Mouse (Mus musculus) adrenal gland, postnatal 10 days (tissue): ENCODE measurements around the gene Olfml2a. TPM values are rescaled to one million over a fixed set of nuclear protein-coding genes. Genes with fewer than 3 reads are reported as not detected.

Experiments used
- DNase-seq: peaks from one replicate; pipeline ENCODE4 v3.0.0; 2021; ENCODE audit warnings: mixed read lengths
- total RNA-seq, 2 experiments: library from RNA; stranded (reverse); gene quantifications; 2 replicates each; pipeline ENCODE4 v1.2.3; 2021

Olfml2a gene
- total RNA-seq, 2 experiments from 2014 or later: 18.8 to 21.1 TPM

GRCm38 (mm10) chr2:39012768-39013279 is 81.0 kb downstream of the Olfml2a start:
- DNase-seq: no peak

Other genes starting within 250 kb of the Olfml2a start
- 100 to 1,000 TPM; 221 to 331 TPM for gene Nr5a1, start 217.4 kb upstream of the Olfml2a start, total RNA-seq
- 1 to 10 TPM; 4.6 to 7.4 TPM for gene Nr6a1, start 4.3 kb upstream of the Olfml2a start, total RNA-seq
- under 1 TPM; 0.21 to 0.27 TPM for gene Wdr38, start 65.5 kb downstream of the Olfml2a start, total RNA-seq
- 10 to 100 TPM; 59.7 to 61.2 TPM for gene Arpc5l, start 73.4 kb downstream of the Olfml2a start, total RNA-seq
- gene Rpl35, start 73.6 kb downstream of the Olfml2a start, total RNA-seq: 100 to 1,000 TPM; 511 to 525 TPM
- 10 to 100 TPM; 19.5 to 26.2 TPM for gene Golga1, start 133.6 kb downstream of the Olfml2a start, total RNA-seq